Mouse (Mus musculus) MEL (cell line): ENCODE data around the gene Siae. TPM values are rescaled to one million over a fixed set of nuclear protein-coding genes. Genes with fewer than 3 reads are reported as not detected.

Source experiments
- DNase-seq: peaks from one replicate; pipeline ENCODE4 v3.0.0; 2011; ENCODE audit warnings: low read depth, low spot score
- H3K27ac ChIP-seq: 2 replicates; pipeline ENCODE4 v1.5.1; 2012; ENCODE audit warnings: low read depth, mild to moderate bottlenecking, control low read depth, low read length, moderate library complexity; ENCODE audit not compliant: control insufficient read depth
- H3K27me3 ChIP-seq, 2 experiments: fragments of 150-350 bp in 1 of 2; sonication (generic) in 1 of 2; 2 replicates each; pipeline ENCODE4 v1.6.1; 2012; ENCODE audit warnings: low read length in 2 of 2, mild to moderate bottlenecking in 2 of 2, improper control_type of control experiment in 1 of 2, moderate library complexity in 1 of 2; ENCODE audit not compliant: insufficient read depth in 2 of 2, control insufficient read depth in 1 of 2
- H3K36me3 ChIP-seq, 2 experiments: 2 replicates each; pipeline ENCODE4 v1.6.1; 2012 to 2014; ENCODE audit warnings: low read length in 2 of 2, improper control_type of control experiment in 1 of 2, inconsistent platforms in 1 of 2, mild to moderate bottlenecking in 1 of 2; ENCODE audit not compliant: insufficient read depth in 2 of 2, control insufficient read depth in 1 of 2
- H3K4me1 ChIP-seq, 2 experiments: fragments of 150-350 bp in 1 of 2; sonication (generic) in 1 of 2; 2 replicates each; pipeline ENCODE4 v1.6.1; 2012; ENCODE audit warnings: low read length in 2 of 2, improper control_type of control experiment in 1 of 2, mild to moderate bottlenecking in 1 of 2; ENCODE audit not compliant: insufficient read depth in 2 of 2, control insufficient read depth in 1 of 2
- H3K4me3 ChIP-seq, 2 experiments: fragments of 150-350 bp in 1 of 2; sonication (generic) in 1 of 2; 2 replicates each; pipeline ENCODE4 v1.5.1; 2012; ENCODE audit warnings: low read depth in 2 of 2, low read length in 2 of 2, mild to moderate bottlenecking in 2 of 2, moderate library complexity in 2 of 2, control low read depth in 1 of 2, improper control_type of control experiment in 1 of 2; ENCODE audit not compliant: control insufficient read depth in 1 of 2, insufficient read depth in 1 of 2
- H3K79me2 ChIP-seq: 2 replicates; pipeline ENCODE4 v1.6.1; 2012; ENCODE audit warnings: mild to moderate bottlenecking, low read length, moderate library complexity; ENCODE audit not compliant: control insufficient read depth, poor library complexity, insufficient read depth
- H3K9ac ChIP-seq: 2 replicates; pipeline ENCODE4 v1.6.1; 2012; ENCODE audit warnings: low read depth, mild to moderate bottlenecking, control low read depth, low read length, moderate library complexity; ENCODE audit not compliant: control insufficient read depth, poor library complexity, severe bottlenecking
- H3K9me3 ChIP-seq: fragments of 150-350 bp; sonication (generic); replicated peaks from 2 replicates; pipeline ENCODE4 v1.6.1; 2012; ENCODE audit warnings: mild to moderate bottlenecking, low read length, improper control_type of control experiment, moderate library complexity; ENCODE audit not compliant: insufficient read depth
- BHLHE40 ChIP-seq: IDR thresholded peaks from 2 replicates; pipeline ENCODE4 v1.6.1; 2012; ENCODE audit warnings: low read depth, mild to moderate bottlenecking, inconsistent platforms, low read length, improper control_type of control experiment, borderline replicate concordance
- CTCF ChIP-seq, 3 experiments: IDR thresholded peaks in 2 of 3; conservative IDR thresholded peaks in 1 of 3; 2 replicates each; pipeline ENCODE4 v1.5.1; 2011 to 2012; ENCODE audit warnings: low read length in 3 of 3, low read depth in 2 of 3, mild to moderate bottlenecking in 2 of 3, improper control_type of control experiment in 1 of 3, inconsistent platforms in 1 of 3, mixed read lengths in 1 of 3, moderate library complexity in 1 of 3; ENCODE audit not compliant: control insufficient read depth in 1 of 3, insufficient read depth in 1 of 3, poor library complexity in 1 of 3, severe bottlenecking in 1 of 3
- ETS1 ChIP-seq: IDR thresholded peaks from 2 replicates; pipeline ENCODE4 v1.6.1; 2012; ENCODE audit warnings: low read depth, mild to moderate bottlenecking, inconsistent platforms, low read length, improper control_type of control experiment, moderate library complexity
- GATA1 ChIP-seq: IDR thresholded peaks from 2 replicates; pipeline ENCODE4 v1.6.1; 2011; ENCODE audit warnings: low read depth, low read length, improper control_type of control experiment
- NRF1 ChIP-seq: IDR thresholded peaks from 2 replicates; pipeline ENCODE4 v1.6.1; 2014; ENCODE audit warnings: low read depth, mild to moderate bottlenecking, inconsistent platforms, low read length, improper control_type of control experiment, moderate library complexity; ENCODE audit not compliant: poor library complexity, insufficient read depth, severe bottlenecking
- RAD21 ChIP-seq: IDR thresholded peaks from 2 replicates; pipeline ENCODE4 v1.6.1; 2011; ENCODE audit warnings: mild to moderate bottlenecking, low read depth, low read length, improper control_type of control experiment
- SMC3 ChIP-seq: IDR thresholded peaks from 2 replicates; pipeline ENCODE4 v1.6.1; 2011; ENCODE audit warnings: low read depth, low read length, improper control_type of control experiment
- TBP ChIP-seq: IDR thresholded peaks from 2 replicates; pipeline ENCODE4 v1.8.0; 2011; ENCODE audit warnings: low read depth, low read length, improper control_type of control experiment
- TCF12 ChIP-seq: IDR thresholded peaks from 2 replicates; pipeline ENCODE4 v1.6.1; 2014; ENCODE audit warnings: low read depth, mild to moderate bottlenecking, inconsistent platforms, low read length, improper control_type of control experiment, moderate library complexity
- USF1 ChIP-seq: IDR thresholded peaks from 2 replicates; pipeline ENCODE4 v1.6.1; 2014; ENCODE audit warnings: low read depth, mild to moderate bottlenecking, inconsistent platforms, low read length, improper control_type of control experiment, moderate library complexity
- ZC3H11A ChIP-seq: IDR thresholded peaks from 2 replicates; pipeline ENCODE4 v1.6.1; 2012; ENCODE audit warnings: low read depth, mild to moderate bottlenecking, inconsistent platforms, low read length, improper control_type of control experiment
- ZKSCAN1 ChIP-seq: IDR thresholded peaks from 2 replicates; pipeline ENCODE4 v1.6.1; 2012; ENCODE audit warnings: low read depth, mild to moderate bottlenecking, inconsistent platforms, low read length, improper control_type of control experiment, moderate library complexity
- ZNF384 ChIP-seq: IDR thresholded peaks from 2 replicates; pipeline ENCODE4 v1.6.1; 2012; ENCODE audit warnings: low read depth, mild to moderate bottlenecking, inconsistent platforms, low read length, improper control_type of control experiment
- polyA plus RNA-seq, 2 experiments: library from polyadenylated mRNA; stranded (reverse) in 1 of 2; unstranded in 1 of 2; fragments of >175 nt in 1 of 2; fragments of >200 nt in 1 of 2; gene quantifications; 2 replicates each; pipeline versions ENCODE4 v1.2.1 to v1.2.4; 2012; ENCODE audit warnings: low replicate concordance in 2 of 2, low read depth in 1 of 2; ENCODE audit not compliant: insufficient read length in 2 of 2, insufficient read depth in 1 of 2, missing spikeins in 1 of 2
- total RNA-seq: library from RNA; depleted of rRNA; stranded (reverse); fragments of 300-350 nt; gene quantifications from 2 replicates; pipeline ENCODE4 v1.2.3, GENCODE M21; 2012

Gene Siae
- total and polyA plus RNA-seq, 3 experiments, result 4.9 to 9.2 TPM; not detected in 1

- no peak for TF ChIP-seq BHLHE40
- TF ChIP-seq ETS1, result no peak
- no peak for TF ChIP-seq NRF1
- TF ChIP-seq CTCF (IDR thresholded peaks at IDR 0.05 in 2 of 3, conservative IDR thresholded peaks at IDR 0.05 in 1 of 3; ENCODE audit: control insufficient read depth in 1 of 3, insufficient read depth in 1 of 3, low read depth in 2 of 3, low read length in 3 of 3, poor library complexity in 1 of 3, severe bottlenecking in 1 of 3), result no peak
- no peak for TF ChIP-seq ZKSCAN1
- no peak for TF ChIP-seq TCF12
- no peak for TF ChIP-seq SMC3
- H3K27me3 ChIP-seq, result no peaks in the 10 kb centered on the region
- no peaks in the 10 kb centered on the region for H3K9me3 ChIP-seq
- H3K9ac ChIP-seq, result no peak overlapping the region
- H3K27ac ChIP-seq, result no peak overlapping the region
- DNase-seq, result no peak
- no peaks in the 10 kb centered on the region for H3K79me2 ChIP-seq
- no peak overlapping the region for H3K4me3 ChIP-seq
- H3K4me1 ChIP-seq, result no peaks in the 10 kb centered on the region; a peak in 1 of 4 replicates
- H3K36me3 ChIP-seq, result no peaks in the 10 kb centered on the region
These were observed 131.9 kb downstream of the Siae start for GRCm38 (mm10) chr9:37687288-37687940.

- H3K79me2 ChIP-seq, result no peaks in the 10 kb centered on the region
- no peak overlapping the region for H3K4me3 ChIP-seq
- no peaks in the 10 kb centered on the region for H3K36me3 ChIP-seq
- no peaks in the 10 kb centered on the region for H3K27me3 ChIP-seq
- H3K4me1 ChIP-seq, result no peaks in the 10 kb centered on the region; a peak in 1 of 4 replicates
- no peak overlapping the region for H3K9ac ChIP-seq
- no peak overlapping the region for H3K27ac ChIP-seq
- TF ChIP-seq ZC3H11A (0 out of 2 replicates have a peak, but pooled peaks have one; percentile 5), CTCF (IDR thresholded peaks at IDR 0.05 in 2 of 3, conservative IDR thresholded peaks at IDR 0.05 in 1 of 3; ENCODE audit: control insufficient read depth in 1 of 3, insufficient read depth in 1 of 3, low read depth in 2 of 3, low read length in 3 of 3, poor library complexity in 1 of 3, severe bottlenecking in 1 of 3) (peak in 1 of 3 experiments; percentile 40; a peak in 2 of 6 replicates), GATA1 (peak; percentile 63), RAD21 (peak; percentile 0; the same call in 1 of the 2 replicates), SMC3 (peak; percentile 38), TBP (no peak), ZNF384 (no peak), USF1 (peak; percentile 62; the same call in 1 of the 2 replicates)
- no peaks in the 10 kb centered on the region for H3K9me3 ChIP-seq
- peak; percentile 40 for DNase-seq
These were observed 132.4 kb downstream of the Siae start for GRCm38 (mm10) chr9:37687941-37688303.
